Comparison of ENCODE assay signal across 8 mouse cellular contexts in genomic region chr10:80136952-80137625, GRCm38 (mm10). TPM values are rescaled to one million over a fixed set of nuclear protein-coding genes. Genes with fewer than 3 reads are reported as not detected.
A peak's percentile ranks its signal among the peaks of the same experiment; 100 is the strongest.
DNase-seq lines count a peak whose midpoint lies in the region; ATAC-seq and TF ChIP-seq lines count a peak whose summit lies in the region.

No protein-coding gene starts in this region.

- H3K27ac ChIP-seq in forebrain, embryonic 16.5 days (ENCODE audit: low read length): peak overlapping the region; percentile 93
- H3K27ac ChIP-seq in liver, adult 2 months (replicated peaks; ENCODE audit: insufficient read depth, low read depth, low read length): no peak overlapping the region

- peaks cover 10% of the 10 kb centered on the region for H3K27me3 ChIP-seq in megakaryocyte, embryonic 14.5 days (replicated peaks)
- no peaks in the 10 kb centered on the region for H3K27me3 ChIP-seq in forebrain, embryonic 16.5 days (replicated peaks; ENCODE audit: control insufficient read depth, insufficient read depth, low read length)
- no peaks in the 10 kb centered on the region for H3K27me3 ChIP-seq in liver, adult 2 months (ENCODE audit: control insufficient read depth, insufficient read depth, low read length)

- ATAC-seq in cerebellum, adult (ENCODE audit: insufficient number of reproducible peaks, low FRiP score, low TSS enrichment): no peak
- ATAC-seq in megakaryocyte, adult 5-6 weeks (ENCODE audit: poor library complexity, severe bottlenecking): no peak
- no peak for ATAC-seq in forebrain, embryonic 16.5 days

- peak overlapping the region; percentile 93 for H3K4me2 ChIP-seq in forebrain, embryonic 16.5 days (ENCODE audit: low read length)

- TF ChIP-seq CTCF in liver, adult 2 months (IDR thresholded peaks at IDR 0.05; ENCODE audit: low read depth, low read length): no peak

- H3K4me3 ChIP-seq in megakaryocyte, embryonic 14.5 days (replicated peaks): peak overlapping the region; percentile 59
- peak overlapping the region; percentile 87 for H3K4me3 ChIP-seq in forebrain, embryonic 16.5 days (replicated peaks; ENCODE audit: low read length)
- H3K4me3 ChIP-seq in liver, adult 2 months (ENCODE audit: insufficient read depth, low read depth, low read length): peak overlapping the region; percentile 17; the same call in 1 of the 2 replicates

- TF ChIP-seq POLR2A in liver, adult 2 months (IDR thresholded peaks at IDR 0.05; ENCODE audit: extremely low read depth, insufficient read depth, low read length): no peak

- H3K4me1 ChIP-seq in megakaryocyte, embryonic 14.5 days: peaks cover 66% of the 10 kb centered on the region
- H3K4me1 ChIP-seq in forebrain, embryonic 16.5 days (replicated peaks; ENCODE audit: control insufficient read depth, insufficient read depth, low read length): peaks cover 43% of the 10 kb centered on the region
- H3K4me1 ChIP-seq in liver, adult 2 months (ENCODE audit: control insufficient read depth, insufficient read depth, low read length): peaks cover 17% of the 10 kb centered on the region

- no peaks in the 10 kb centered on the region for H3K79me2 ChIP-seq in liver, adult 2 months (ENCODE audit: control insufficient read depth, insufficient read depth, low read length)

- WGBS in forebrain, embryonic 16.5 days: 5% methylated on average over 27 of the region's 29 CpGs
- 5% methylated on average over 28 of the region's 29 CpGs for WGBS in liver, adult 2 months

- peak overlapping the region; percentile 87 for H3K9ac ChIP-seq in forebrain, embryonic 16.5 days (replicated peaks; ENCODE audit: low read depth, low read length)
- H3K9ac ChIP-seq in liver, adult 2 months (ENCODE audit: low read depth, low read length): no peak overlapping the region; the same call in 1 of the 2 replicates

- H3K9me3 ChIP-seq in megakaryocyte, embryonic 14.5 days: no peaks in the 10 kb centered on the region
- H3K9me3 ChIP-seq in forebrain, embryonic 16.5 days (ENCODE audit: control insufficient read depth, low read length): no peaks in the 10 kb centered on the region

- DNase-seq in cerebellum, adult 11-12 months: peak; percentile 78
- DNase-seq in liver, adult 2 months (ENCODE audit: extremely low read depth, low read depth, low spot score): no peak
- DNase-seq in neural tube, embryonic 10.5 days (ENCODE audit: extremely low spot score, low spot score): peak; percentile 39
- no peak for DNase-seq in spleen, adult 18-20 months

- peaks cover 43% of the 10 kb centered on the region for H3K36me3 ChIP-seq in megakaryocyte, embryonic 14.5 days (replicated peaks; ENCODE audit: low read length)
- peaks cover 13% of the 10 kb centered on the region; the same call in 1 of the 2 replicates for H3K36me3 ChIP-seq in forebrain, embryonic 16.5 days (ENCODE audit: control insufficient read depth, insufficient read depth)
- H3K36me3 ChIP-seq in liver, adult 2 months (ENCODE audit: control insufficient read depth, insufficient read depth, low read length): no peaks in the 10 kb centered on the region

RNA-seq across cellular contexts. Expression of gene Atp5d, which starts 1.3 kb away (rescaled TPM):
- 1,192 and 1,533 TPM in 2 replicates for polyA plus RNA-seq in megakaryocyte, embryonic 14.5 days (2012; ENCODE audit: insufficient read depth, low replicate concordance)
- total RNA-seq in megakaryocyte, adult 5-6 weeks (2015): 161 and 162 TPM in 2 replicates
- total RNA-seq in megakaryocyte, adult 5-6 weeks (2017): 31.0 and 34.7 TPM in 2 replicates
- 404 and 433 TPM in 2 replicates for polyA plus RNA-seq in forebrain, embryonic 16.5 days (2015; fragmentation: Nextera tagmentation; extraction: Ambion mirVana)
- total RNA-seq in liver, adult 2 months (2014; rRNA removed): 144 and 218 TPM in 2 replicates
- polyA plus RNA-seq in liver, adult 2 months (2012; rRNA removed): 1,387 and 1,558 TPM in 2 replicates

RNA-seq across cellular contexts. Expression of gene Cbarp, which starts 3.5 kb away (rescaled TPM):
- 4.8 and 11.7 TPM in 2 replicates for polyA plus RNA-seq in megakaryocyte, embryonic 14.5 days (2012; ENCODE audit: insufficient read depth, low replicate concordance)
- total RNA-seq in megakaryocyte, adult 5-6 weeks (2015): 1.6 and 2.2 TPM in 2 replicates
- total RNA-seq in megakaryocyte, adult 5-6 weeks (2017): 1.4 TPM in 1 of 2 replicates, not detected in the other
- polyA plus RNA-seq in forebrain, embryonic 16.5 days (2015; fragmentation: Nextera tagmentation; extraction: Ambion mirVana): 33.0 and 44.5 TPM in 2 replicates
- total RNA-seq in liver, adult 2 months (2014; rRNA removed): 0.47 and 0.55 TPM in 2 replicates
- polyA plus RNA-seq in liver, adult 2 months (2012; rRNA removed): 1.2 TPM in 2 replicates

RNA-seq across cellular contexts. Expression of gene Midn, which starts 11.0 kb away (rescaled TPM):
- 171 and 203 TPM in 2 replicates for polyA plus RNA-seq in megakaryocyte, embryonic 14.5 days (2012; ENCODE audit: insufficient read depth, low replicate concordance)
- total RNA-seq in megakaryocyte, adult 5-6 weeks (2015): 29.5 and 29.6 TPM in 2 replicates
- total RNA-seq in megakaryocyte, adult 5-6 weeks (2017): 22.4 and 36.1 TPM in 2 replicates
- 26.5 and 30.9 TPM in 2 replicates for polyA plus RNA-seq in forebrain, embryonic 16.5 days (2015; fragmentation: Nextera tagmentation; extraction: Ambion mirVana)
- 6.9 and 11.6 TPM in 2 replicates for total RNA-seq in liver, adult 2 months (2014; rRNA removed)
- polyA plus RNA-seq in liver, adult 2 months (2012; rRNA removed): 27.4 and 38.8 TPM in 2 replicates

RNA-seq across cellular contexts. Expression of gene Stk11, which starts 21.5 kb away (rescaled TPM):
- polyA plus RNA-seq in megakaryocyte, embryonic 14.5 days (2012; ENCODE audit: insufficient read depth, low replicate concordance): 153 and 200 TPM in 2 replicates
- total RNA-seq in megakaryocyte, adult 5-6 weeks (2015): 58.0 and 60.7 TPM in 2 replicates
- 142 and 146 TPM in 2 replicates for total RNA-seq in megakaryocyte, adult 5-6 weeks (2017)
- 18.0 and 19.7 TPM in 2 replicates for polyA plus RNA-seq in forebrain, embryonic 16.5 days (2015; fragmentation: Nextera tagmentation; extraction: Ambion mirVana)
- total RNA-seq in liver, adult 2 months (2014; rRNA removed): 71.5 and 75.0 TPM in 2 replicates
- polyA plus RNA-seq in liver, adult 2 months (2012; rRNA removed): 96.8 and 110 TPM in 2 replicates

RNA-seq across cellular contexts. Expression of gene Cirbp, which starts 28.7 kb away (rescaled TPM):
- 27.7 and 39.5 TPM in 2 replicates for polyA plus RNA-seq in megakaryocyte, embryonic 14.5 days (2012; ENCODE audit: insufficient read depth, low replicate concordance)
- total RNA-seq in megakaryocyte, adult 5-6 weeks (2015): 11.7 and 13.8 TPM in 2 replicates
- 29.3 and 32.1 TPM in 2 replicates for total RNA-seq in megakaryocyte, adult 5-6 weeks (2017)
- 318 and 335 TPM in 2 replicates for polyA plus RNA-seq in forebrain, embryonic 16.5 days (2015; fragmentation: Nextera tagmentation; extraction: Ambion mirVana)
- 19.5 and 25.9 TPM in 2 replicates for total RNA-seq in liver, adult 2 months (2014; rRNA removed)
- polyA plus RNA-seq in liver, adult 2 months (2012; rRNA removed): 31.8 and 37.0 TPM in 2 replicates

Comparison
In these comparisons a context has a peak if more than half of its experiments do, and no peak if none do; other contexts are left out.
1. DNase-seq: peak in cerebellum, adult 11-12 months (single experiment) and neural tube, embryonic 10.5 days (single experiment); none in liver, adult 2 months (single experiment) and spleen, adult 18-20 months (0 of 2).
2. H3K4me3 ChIP-seq: peak in every context shown above with its lines; median percentile 87 in forebrain, embryonic 16.5 days; 59 in megakaryocyte, embryonic 14.5 days; 17 in liver, adult 2 months.